Mouse (Mus musculus) left cerebral cortex, adult 2 months (tissue): ENCODE measurements around the gene Ubald2. TPM values are rescaled to one million over a fixed set of nuclear protein-coding genes. Genes with fewer than 3 reads are reported as not detected.
"Not testable (repeated sequence)": the region's sequence is repeated elsewhere in the genome, so short reads cannot be mapped to it uniquely, and the experiment has no call there.

Source experiments
- DNase-seq, 2 experiments: peaks; one replicate each; pipeline ENCODE4 v3.0.0; 2021 to 2022; ENCODE audit warnings: low spot score in 2 of 2, mixed read lengths in 1 of 2; ENCODE audit errors: extremely low spot score in 1 of 2
- H3K27ac ChIP-seq: fragments of 200-600 bp; 2 replicates; pipeline ENCODE4 v1.8.1; 2022
- H3K4me3 ChIP-seq: fragments of 200-600 bp; 2 replicates; pipeline ENCODE4 v1.8.1; 2022
- CTCF ChIP-seq: fragments of 200-600 bp; IDR thresholded peaks from 2 replicates; pipeline ENCODE4 v1.8.1; 2022; ENCODE audit warnings: antibody characterized with exemption, mild to moderate bottlenecking, moderate library complexity
- intact Hi-C: fragments of 180-260 bp; cut with DNase I; formaldehyde crosslinking; loops from one replicate; pipeline ENCODE4 v1.15.1; 2025
- total RNA-seq, 2 experiments: library from RNA; stranded (reverse); gene quantifications; 2 replicates each; pipeline ENCODE4 v1.2.3; 2021

Gene Ubald2
- total RNA-seq, 2 experiments from 2014 or later = 27.2 to 28.0 TPM

GRCm38 (mm10) chr11:116453889-116454288, 20.0 kb downstream of the Ubald2 start:
- no peak overlapping the region for H3K27ac ChIP-seq
- intact Hi-C loops = no loop called here
- no peak for DNase-seq
- no peak for TF ChIP-seq CTCF
- no peak overlapping the region for H3K4me3 ChIP-seq

GRCm38 (mm10) chr11:116456234-116456633, 22.3 kb downstream of the Ubald2 start:
- TF ChIP-seq CTCF = no peak
- no peak for DNase-seq
- intact Hi-C loops = no loop called here
- H3K27ac ChIP-seq = no peak overlapping the region
- no peak overlapping the region for H3K4me3 ChIP-seq

- no peak for DNase-seq
These were observed 25.9 kb downstream of the Ubald2 start for GRCm38 (mm10) chr11:116459786-116460185.

GRCm38 (mm10) chr11:116463338-116463737, 29.4 kb downstream of the Ubald2 start:
- no peak for TF ChIP-seq CTCF
- intact Hi-C loops = no loop called here
- no peak overlapping the region for H3K27ac ChIP-seq
- DNase-seq = no peak
- H3K4me3 ChIP-seq = no peak overlapping the region

More at GRCm38 (mm10) chr11:116459786-116460185, 25.9 kb downstream of the Ubald2 start:
- Histone ChIP-seq H3K27ac (no peak overlapping the region), H3K4me3 (no peak overlapping the region)
- no peak for TF ChIP-seq CTCF
- intact Hi-C loops = no loop called here

- intact Hi-C loops = loop anchor here (1.0 to 2.0 kb wide), 2 partner anchors 145 to 238 kb away; no protein-coding TSS in a partner anchor
- DNase-seq = peak; percentile 74 to 88
- peak; percentile 80 for TF ChIP-seq CTCF
- H3K27ac ChIP-seq = no peak overlapping the region
- H3K4me3 ChIP-seq = no peak overlapping the region
These were observed 29.9 kb downstream of the Ubald2 start for GRCm38 (mm10) chr11:116463833-116464232.

- intact Hi-C loops = no loop called here
- H3K4me3 ChIP-seq = no peak within 1 kb of the TSS
- TF ChIP-seq CTCF = no peak
- DNase-seq = no peak
- no peak within 1 kb of the TSS for H3K27ac ChIP-seq
These were observed 32.2 kb downstream of the Ubald2 start, which contains the start of gene Qrich2 for GRCm38 (mm10) chr11:116466141-116466540. Gene Qrich2 (minus strand): TSS chr11:116466241.

GRCm38 (mm10) chr11:116468338-116468737, 34.4 kb downstream of the Ubald2 start:
- H3K27ac ChIP-seq, H3K4me3 ChIP-seq, intact Hi-C loops, DNase-seq: not testable (repeated sequence)

GRCm38 (mm10) chr11:116470249-116470648, 36.4 kb downstream of the Ubald2 start:
- intact Hi-C loops = no loop called here
- Histone ChIP-seq H3K4me3 (no peak overlapping the region), H3K27ac (no peak overlapping the region)
- no peak for DNase-seq
- no peak for TF ChIP-seq CTCF

GRCm38 (mm10) chr11:116470896-116471295, 37.0 kb downstream of the Ubald2 start:
- TF ChIP-seq CTCF = no peak
- no peak overlapping the region for H3K27ac ChIP-seq
- no peak for DNase-seq
- no peak overlapping the region for H3K4me3 ChIP-seq
- intact Hi-C loops = no loop called here

- no peak for DNase-seq
- no peak for TF ChIP-seq CTCF
- intact Hi-C loops = no loop called here
- Histone ChIP-seq H3K27ac (no peak overlapping the region), H3K4me3 (no peak overlapping the region)
These were observed 38.4 kb downstream of the Ubald2 start for GRCm38 (mm10) chr11:116472275-116472674.

GRCm38 (mm10) chr11:116476041-116476440, 42.1 kb downstream of the Ubald2 start:
- Histone ChIP-seq H3K27ac (peak overlapping the region; percentile 0; the same call in 1 of the 2 replicates), H3K4me3 (no peak overlapping the region)
- intact Hi-C loops = no loop called here
- DNase-seq = no peak
- TF ChIP-seq CTCF = no peak

- H3K4me3 ChIP-seq = no peak overlapping the region
- peak overlapping the region; percentile 0; the same call in 1 of the 2 replicates for H3K27ac ChIP-seq
- intact Hi-C loops = no loop called here
- DNase-seq = no peak
- no peak for TF ChIP-seq CTCF
These were observed 42.8 kb downstream of the Ubald2 start for GRCm38 (mm10) chr11:116476696-116477095.

- TF ChIP-seq CTCF = no peak
- no peak for DNase-seq
- Histone ChIP-seq H3K4me3 (no peak overlapping the region), H3K27ac (peak overlapping the region; percentile 0; the same call in 1 of the 2 replicates)
- intact Hi-C loops = no loop called here
These were observed 43.4 kb downstream of the Ubald2 start for GRCm38 (mm10) chr11:116477160-116477759.
